Mouse (Mus musculus) liver, postnatal 0 days (tissue): ENCODE measurements at regions not wholly inside any gene's neighbourhood (a gene's known extent, or its start where the extent isn't known, plus 50 kb on each side); places are given as distances from the start of the nearest gene placed in this dataset.

Source experiments
- ATAC-seq: fragments of 200-750 bp; cut with Nextera tagmentation; 2 replicates; pipeline ENCODE4 v1.8.0; 2017; ENCODE audit warnings: mild to moderate bottlenecking, moderate library complexity
- DNase-seq: peaks from one replicate; pipeline ENCODE4 v3.0.0-alpha.2; 2016
- H3K27ac ChIP-seq: fragments of 300-500 bp; sonication (generic); 2 replicates; pipeline ENCODE4 v1.5.1; 2014; ENCODE audit warnings: antibody characterized with exemption, moderate library complexity, mild to moderate bottlenecking, low read depth
- H3K27me3 ChIP-seq: fragments of 300-500 bp; sonication (generic); 2 replicates; pipeline ENCODE4 v1.6.1; 2014; ENCODE audit warnings: low read length, control low read depth, mixed read lengths; ENCODE audit not compliant: insufficient read depth
- H3K36me3 ChIP-seq: fragments of 300-500 bp; sonication (generic); replicated peaks from 2 replicates; pipeline ENCODE4 v1.6.1; 2014; ENCODE audit warnings: mild to moderate bottlenecking, control low read depth, low read length, moderate library complexity, mixed read lengths; ENCODE audit not compliant: insufficient read depth
- H3K4me1 ChIP-seq: fragments of 300-500 bp; sonication (generic); 2 replicates; pipeline ENCODE4 v1.6.1; 2014; ENCODE audit warnings: antibody characterized with exemption, mild to moderate bottlenecking, control low read depth; ENCODE audit not compliant: insufficient read depth
- H3K4me2 ChIP-seq: fragments of 300-500 bp; sonication (generic); 2 replicates; pipeline ENCODE4 v1.6.1; 2014; ENCODE audit warnings: low read depth, mild to moderate bottlenecking, low read length, moderate library complexity, mixed read lengths
- H3K4me3 ChIP-seq: fragments of 300-500 bp; sonication (generic); 2 replicates; pipeline ENCODE4 v1.5.1; 2014; ENCODE audit warnings: low read depth, low read length
- H3K9ac ChIP-seq: fragments of 300-500 bp; sonication (generic); replicated peaks from 2 replicates; pipeline ENCODE4 v1.6.1; 2014; ENCODE audit warnings: mild to moderate bottlenecking, moderate library complexity
- H3K9me3 ChIP-seq: fragments of 300-500 bp; sonication (generic); 2 replicates; pipeline ENCODE4 v1.6.1; 2016; ENCODE audit warnings: mild to moderate bottlenecking, control low read depth, low read length, mixed read lengths
- CTCF ChIP-seq: sonication (generic); IDR thresholded peaks from 2 replicates; pipeline ENCODE4 v1.5.1; 2016; ENCODE audit warnings: antibody characterized with exemption, low read depth
- EP300 ChIP-seq: IDR thresholded peaks from 2 replicates; pipeline ENCODE4 v1.6.1; 2016; ENCODE audit warnings: antibody characterized with exemption, low read depth, mild to moderate bottlenecking
- WGBS: fragments of 180-500 bp; shearing (Covaris S2); extraction: QIAGEN DNeasy Blood & Tissue Kit; methylation state at CpG from one replicate; pipeline ENCODE4 v1.1.7; 2014; ENCODE audit not compliant: insufficient replicate concordance; 5-methylcytosine and 5-hydroxymethylcytosine counted together

- WGBS = 36% methylated on average over 7 of the region's 7 CpGs
- DNase-seq = no peak
- Histone ChIP-seq H3K9ac (no peak overlapping the region), H3K27ac (no peak overlapping the region), H3K27me3 (no peaks in the 10 kb centered on the region), H3K4me2 (no peak overlapping the region), H3K4me1 (no peaks in the 10 kb centered on the region; the same call in 1 of the 2 replicates), H3K9me3 (no peaks in the 10 kb centered on the region), H3K36me3 (no peaks in the 10 kb centered on the region), H3K4me3 (no peak overlapping the region)
- TF ChIP-seq EP300 (peak; percentile 83), CTCF (no peak)
- no peak for ATAC-seq
These were observed 172.7 kb upstream of the Hes1 start for GRCm38 (mm10) chr16:29891472-29891871.

DNA sequence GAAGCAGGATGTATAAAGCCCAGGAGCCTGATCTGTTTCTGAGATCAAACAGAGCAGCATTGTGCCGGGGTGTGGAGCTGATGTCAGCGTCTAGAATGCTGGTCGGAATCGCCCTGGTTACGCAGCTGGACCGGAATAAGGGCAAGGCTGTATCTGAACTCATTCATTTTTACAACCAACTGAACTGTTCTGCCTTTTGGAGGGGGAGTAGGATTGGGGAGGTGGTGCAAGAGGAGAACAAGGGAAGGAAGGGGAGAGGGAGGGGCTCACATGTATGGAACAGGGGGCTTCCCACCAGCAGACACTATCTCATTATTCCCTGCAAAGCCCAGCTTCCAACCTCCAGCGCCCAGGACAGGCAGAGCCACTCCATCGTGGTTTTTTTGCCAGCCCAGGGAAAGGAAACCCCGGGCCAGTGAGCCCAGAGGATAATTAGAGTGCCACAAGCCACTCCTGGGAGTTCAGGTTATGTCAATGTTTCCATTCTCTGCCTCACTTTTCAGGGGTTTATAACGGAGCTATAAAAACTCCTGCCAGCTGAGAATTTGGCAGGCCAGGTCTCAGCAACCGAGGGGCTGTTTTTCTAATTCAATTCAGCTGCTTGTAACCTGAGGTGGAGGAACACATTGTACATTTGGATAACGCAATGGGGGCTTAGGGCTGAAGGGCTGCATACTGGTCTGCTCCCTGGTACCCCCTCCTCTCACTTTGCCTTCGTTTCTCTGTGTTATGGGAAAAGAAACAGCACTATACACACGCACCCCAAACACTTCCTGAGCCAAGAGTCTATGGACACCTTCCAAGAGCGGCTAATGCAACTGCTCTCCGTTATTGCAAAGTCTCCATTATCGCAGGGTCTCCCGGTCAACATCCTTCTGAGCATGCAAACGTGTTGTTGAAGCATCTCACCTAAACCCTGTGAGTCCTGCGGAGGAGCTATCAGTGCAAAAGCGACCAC lies 170.0 kb upstream of the Hes1 start:
- TF ChIP-seq CTCF (no peak), EP300 (no peak)
- ATAC-seq (no peak), DNase-seq (no peak)
- Histone ChIP-seq H3K4me3 (no peak overlapping the region), H3K9ac (no peak overlapping the region), H3K9me3 (no peaks in the 10 kb centered on the region), H3K36me3 (no peaks in the 10 kb centered on the region), H3K4me2 (no peak overlapping the region), H3K27me3 (no peaks in the 10 kb centered on the region), H3K4me1 (no peaks in the 10 kb centered on the region; the same call in 1 of the 2 replicates), H3K27ac (no peak overlapping the region)
- WGBS = 40% methylated on average over 21 of the region's 21 CpGs

DNA sequence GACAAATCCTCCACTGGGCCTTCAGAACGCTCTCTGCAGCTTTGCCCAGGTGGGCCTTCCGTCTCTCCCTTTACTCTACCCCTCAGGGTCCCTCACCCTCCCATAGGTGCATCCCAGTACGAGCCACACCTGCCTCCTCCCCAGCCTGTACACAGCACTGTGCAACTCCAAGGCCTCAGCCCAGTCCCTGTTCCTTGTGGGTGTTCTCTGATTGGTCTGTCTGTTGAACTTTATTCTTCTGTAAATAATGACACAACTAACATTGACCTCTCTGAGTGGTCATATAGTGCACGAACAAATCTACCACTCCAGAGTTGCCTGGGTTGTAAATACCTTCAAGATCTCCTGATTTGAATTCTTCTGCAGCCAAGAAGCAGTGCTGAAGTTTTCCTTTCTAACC lies 167.8 kb upstream of the Hes1 start:
- peak; percentile 77 for ATAC-seq
- TF ChIP-seq CTCF (no peak), EP300 (no peak)
- 56% methylated on average over 4 of the region's 4 CpGs for WGBS
- H3K9me3 ChIP-seq = no peaks in the 10 kb centered on the region
- no peak overlapping the region for H3K27ac ChIP-seq
- no peaks in the 10 kb centered on the region for H3K36me3 ChIP-seq
- DNase-seq = no peak
- no peak overlapping the region for H3K4me3 ChIP-seq
- no peaks in the 10 kb centered on the region; the same call in 1 of the 2 replicates for H3K4me1 ChIP-seq
- H3K27me3 ChIP-seq = no peaks in the 10 kb centered on the region
- H3K9ac ChIP-seq = no peak overlapping the region
- no peak overlapping the region for H3K4me2 ChIP-seq

DNA sequence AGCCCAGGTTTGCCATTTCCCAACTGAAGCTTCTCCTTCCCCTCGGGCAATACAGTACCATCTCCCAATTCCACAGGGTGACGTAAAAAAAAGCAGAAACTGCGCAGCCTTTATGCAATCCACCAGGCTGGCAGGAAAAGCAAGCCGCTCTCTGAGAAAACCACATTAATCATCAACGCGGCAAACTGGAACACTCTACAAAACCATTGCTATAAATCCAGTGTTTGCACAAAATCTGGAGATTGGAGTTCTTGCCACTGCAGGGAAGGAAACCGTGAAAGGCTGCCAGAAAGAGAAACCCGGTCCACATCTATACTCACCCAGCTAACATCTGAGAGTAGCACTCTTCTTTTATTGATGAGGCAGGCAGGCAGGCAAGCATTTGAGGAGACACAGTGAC lies 160.7 kb upstream of the Hes1 start:
- no peak overlapping the region for H3K4me3 ChIP-seq
- no peaks in the 10 kb centered on the region for H3K36me3 ChIP-seq
- TF ChIP-seq CTCF (no peak), EP300 (no peak)
- peak overlapping the region; percentile 4; the same call in 1 of the 2 replicates for H3K4me2 ChIP-seq
- H3K9me3 ChIP-seq = no peaks in the 10 kb centered on the region
- no peak overlapping the region for H3K27ac ChIP-seq
- no peak overlapping the region for H3K9ac ChIP-seq
- peak; percentile 53; the same call in 1 of the 2 replicates for ATAC-seq
- H3K27me3 ChIP-seq = no peaks in the 10 kb centered on the region
- WGBS = 15% methylated on average over 8 of the region's 8 CpGs
- DNase-seq = no peak
- H3K4me1 ChIP-seq = 0 out of 2 replicates have a peak, but pooled peaks cover 3% of the 10 kb centered on the region

GRCm38 (mm10) chr16:29904183-29904775 lies 159.9 kb upstream of the Hes1 start:
- WGBS = 77% methylated on average over 9 of the region's 9 CpGs
- Histone ChIP-seq H3K9me3 (no peaks in the 10 kb centered on the region), H3K4me1 (0 out of 2 replicates have a peak, but pooled peaks cover 3% of the 10 kb centered on the region), H3K4me3 (no peak overlapping the region), H3K4me2 (no peak overlapping the region), H3K27me3 (no peaks in the 10 kb centered on the region), H3K9ac (no peak overlapping the region), H3K27ac (no peak overlapping the region), H3K36me3 (no peaks in the 10 kb centered on the region)
- DNase-seq (no peak), ATAC-seq (no peak)
- TF ChIP-seq EP300 = no peak
- TF ChIP-seq CTCF = no peak

- Histone ChIP-seq H3K36me3 (no peaks in the 10 kb centered on the region), H3K4me3 (no peak overlapping the region), H3K9ac (no peak overlapping the region), H3K9me3 (0 out of 2 replicates have a peak, but pooled peaks cover 2% of the 10 kb centered on the region), H3K27me3 (no peaks in the 10 kb centered on the region), H3K4me1 (0 out of 2 replicates have a peak, but pooled peaks cover 3% of the 10 kb centered on the region), H3K4me2 (no peak overlapping the region), H3K27ac (no peak overlapping the region)
- 89% methylated on average over 7 of the region's 7 CpGs for WGBS
- TF ChIP-seq CTCF (no peak), EP300 (no peak)
- DNase-seq = no peak
- no peak for ATAC-seq
These were observed 156.9 kb upstream of the Hes1 start for GRCm38 (mm10) chr16:29907331-29907730.
